Mouse (Mus musculus) pancreas, adult 10 weeks (tissue): ENCODE data around the gene Dlgap5. TPM values are rescaled to one million over a fixed set of nuclear protein-coding genes. Genes with fewer than 3 reads are reported as not detected.

Source experiments
- polyA plus RNA-seq: library from polyadenylated mRNA; stranded (reverse); fragments of 350-450 nt; fragmentation: Illumina TruSeq; extraction: RNeasy Lipid Tissue Mini Kit (QIAGEN cat#74804); gene quantifications from one replicate; pipeline ENCODE4 v1.2.3, GENCODE M21; 2015; ENCODE audit warnings: low read depth, low replicate concordance; ENCODE audit not compliant: insufficient read depth

Gene Dlgap5
- polyA plus RNA-seq, result not detected

DNA sequence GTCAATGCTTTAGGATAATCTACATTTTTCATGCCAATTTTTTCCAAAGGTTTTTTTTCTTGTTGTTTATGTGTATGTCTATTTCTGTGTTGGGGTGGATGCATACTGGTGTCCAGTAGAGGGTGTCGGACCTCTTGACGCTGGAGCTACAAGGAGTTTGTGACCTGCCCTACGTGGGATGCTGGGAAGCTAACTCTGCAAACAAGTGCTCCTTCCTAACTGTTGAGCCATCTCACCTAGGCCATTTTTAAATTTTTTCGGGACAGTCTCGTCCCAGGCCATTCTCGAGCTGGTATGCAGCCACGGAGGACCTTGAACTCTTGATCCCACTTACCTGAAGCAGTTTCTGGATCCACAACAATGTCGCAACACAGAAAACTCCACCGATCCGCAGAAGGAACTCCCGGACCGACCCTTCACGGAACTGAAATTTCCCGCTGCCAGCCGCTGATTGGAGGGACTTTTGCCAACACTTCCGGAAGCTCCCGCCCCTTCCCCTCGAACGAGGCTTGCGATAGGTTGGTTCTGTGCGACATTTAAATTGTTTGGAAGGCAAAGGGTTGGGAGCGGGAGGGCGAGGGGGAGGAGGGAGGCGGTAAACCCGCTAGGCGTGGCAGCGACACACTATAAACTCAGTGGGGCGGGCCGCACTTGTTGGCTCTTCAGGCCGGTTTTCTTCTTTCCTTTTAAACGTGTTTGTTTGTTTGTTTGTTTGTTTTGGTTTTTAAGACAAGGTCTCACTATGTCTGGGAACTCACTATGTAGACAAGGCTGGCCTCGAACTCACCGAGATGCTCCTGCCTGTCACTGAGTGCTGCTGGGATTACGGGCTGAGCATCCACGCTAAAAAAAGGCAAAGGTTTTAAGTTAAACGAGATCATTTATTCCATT, at the start of gene Dlgap5:
Gene Dlgap5, minus strand, starts transcription at position 633 of the 891 bp plus-strand sequence.

DNA sequence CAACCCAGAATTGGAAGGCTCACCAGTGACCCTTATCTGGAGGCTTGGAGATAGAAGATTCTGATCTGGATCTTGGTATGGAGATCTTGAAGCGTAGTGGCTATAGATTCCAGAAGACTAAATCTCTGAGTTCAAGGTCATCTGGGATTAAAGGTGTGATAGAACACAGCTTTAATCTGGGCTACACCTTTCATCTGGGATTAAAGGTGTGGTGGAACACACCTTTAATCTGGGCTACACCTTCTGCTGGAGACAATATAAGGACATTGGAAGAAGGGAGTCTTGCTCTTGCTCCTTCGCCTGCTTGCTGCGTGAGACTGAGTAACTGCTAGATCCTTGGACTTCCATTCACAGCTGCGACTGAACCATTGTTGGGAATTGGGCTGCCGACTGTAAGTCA, 31.9 kb upstream of the Dlgap5 start, which contains the start of gene Fbxo34:
Gene Fbxo34, plus strand, starts transcription at position 301 of the 400 bp plus-strand sequence.

DNA sequence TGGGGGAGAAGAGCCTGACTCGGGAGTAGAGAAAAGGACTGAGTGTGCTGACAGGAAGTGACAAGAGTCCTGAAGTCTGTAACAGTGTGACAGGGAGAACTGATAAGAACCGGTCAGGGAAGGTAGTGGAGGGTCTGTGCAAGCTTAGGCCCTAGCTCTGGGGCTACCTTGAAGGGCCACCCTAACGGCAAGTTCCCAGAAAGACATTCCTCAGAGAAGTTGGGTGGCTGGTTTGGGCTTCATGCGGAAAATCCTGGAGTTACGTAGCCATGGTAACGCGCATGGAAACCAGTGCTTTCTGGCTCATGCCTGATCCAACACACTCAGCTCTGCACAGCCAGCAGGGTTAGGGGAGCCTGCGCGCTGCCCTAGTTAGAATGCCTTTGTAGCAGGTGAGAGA, 50.7 kb downstream of the Dlgap5 start, which contains the start of gene Lgals3:
Gene Lgals3, plus strand, starts transcription at position 291 of the 400 bp plus-strand sequence.

Other genes starting within 250 kb of the Dlgap5 start
- 6.3 TPM for gene Gch1, start 229.0 kb downstream of the Dlgap5 start, polyA plus RNA-seq
- gene Wdhd1, start 141.6 kb downstream of the Dlgap5 start, polyA plus RNA-seq, result 0.98 TPM
- gene Socs4, start 141.5 kb downstream of the Dlgap5 start, polyA plus RNA-seq, result 3.3 TPM
- gene Mapk1ip1l, start 120.1 kb downstream of the Dlgap5 start, polyA plus RNA-seq, result 8.9 TPM
- gene Lgals3, start 50.7 kb downstream of the Dlgap5 start, polyA plus RNA-seq, result 10.2 TPM
- 2.1 TPM for gene Fbxo34, start 32.0 kb upstream of the Dlgap5 start, polyA plus RNA-seq
- 2.8 TPM for gene Atg14, start 152.2 kb upstream of the Dlgap5 start, polyA plus RNA-seq
- gene Ktn1, start 230.0 kb upstream of the Dlgap5 start, polyA plus RNA-seq, result 18.5 TPM